In the genomic region with DNA sequence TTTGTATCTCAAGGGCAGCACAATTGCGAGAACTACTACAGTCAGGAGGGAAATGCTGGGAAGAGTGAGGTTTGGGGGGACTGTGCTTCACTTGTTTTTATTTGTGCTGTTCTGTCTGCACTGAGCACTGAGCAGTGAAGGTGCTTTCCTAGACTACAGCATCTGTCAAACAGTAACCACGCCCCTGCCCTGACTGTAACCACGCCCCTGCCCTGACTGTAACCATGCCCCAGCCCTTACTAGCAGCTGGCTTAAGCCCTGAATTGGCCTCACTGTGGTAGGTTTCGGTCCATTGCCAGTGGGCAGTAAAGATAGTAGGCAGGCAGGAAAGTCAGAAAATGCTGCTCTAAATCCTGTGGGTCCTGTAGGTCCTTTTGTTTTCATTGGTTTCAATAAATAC, we compare ENCODE assay signal across 10 mouse cellular contexts.
DNase-seq lines count a peak whose midpoint lies in the region; ATAC-seq lines count a peak whose summit lies in the region.
"Had no signal": no experiment of that assay in that cellular context is flagged by ENCODE, and none has a peak within 500 bp of the region (broad histone marks: within the 10 kb centered on the region; RNA-seq: fewer than 3 reads in every experiment).

No protein-coding gene starts in this region.

- H3K4me1 ChIP-seq in heart, embryonic 15.5 days (replicated peaks) = peaks cover 8% of the 10 kb centered on the region
- H3K4me1 ChIP-seq in liver, embryonic 12.5 days = no peaks in the 10 kb centered on the region
- H3K4me1 ChIP-seq in forebrain, embryonic 10.5 days = no peaks in the 10 kb centered on the region
- H3K4me1 ChIP-seq in forebrain, embryonic 16.5 days (replicated peaks; ENCODE audit: control insufficient read depth, insufficient read depth, low read length) = no peaks in the 10 kb centered on the region
- H3K4me1 ChIP-seq in hindbrain, embryonic 11.5 days (replicated peaks; ENCODE audit: control insufficient read depth, insufficient read depth, low read length) = no peaks in the 10 kb centered on the region
- H3K4me1 ChIP-seq: lung, embryonic 15.5 days had no signal

- no peak overlapping the region for H3K4me2 ChIP-seq in heart, embryonic 15.5 days
- no peak overlapping the region for H3K4me2 ChIP-seq in liver, embryonic 12.5 days
- no peak overlapping the region for H3K4me2 ChIP-seq in forebrain, embryonic 16.5 days (ENCODE audit: low read length)
- H3K4me2 ChIP-seq in hindbrain, embryonic 11.5 days (replicated peaks; ENCODE audit: low read depth, low read length) = no peak overlapping the region
- H3K4me2 ChIP-seq: lung, embryonic 15.5 days had no signal

- no peaks in the 10 kb centered on the region for H3K9me3 ChIP-seq in heart, embryonic 15.5 days (replicated peaks)
- no peaks in the 10 kb centered on the region for H3K9me3 ChIP-seq in liver, embryonic 12.5 days (replicated peaks)
- H3K9me3 ChIP-seq in forebrain, embryonic 10.5 days = no peaks in the 10 kb centered on the region
- no peaks in the 10 kb centered on the region for H3K9me3 ChIP-seq in forebrain, embryonic 16.5 days (ENCODE audit: control insufficient read depth, low read length)
- no peaks in the 10 kb centered on the region for H3K9me3 ChIP-seq in hindbrain, embryonic 11.5 days (ENCODE audit: control insufficient read depth, low read length)
- H3K9me3 ChIP-seq: G1E; lung, embryonic 15.5 days had no signal

- H3K9ac ChIP-seq in heart, embryonic 15.5 days = no peak overlapping the region
- no peak overlapping the region for H3K9ac ChIP-seq in liver, embryonic 12.5 days
- no peak overlapping the region for H3K9ac ChIP-seq in forebrain, embryonic 16.5 days (replicated peaks; ENCODE audit: low read depth, low read length)
- H3K9ac ChIP-seq in hindbrain, embryonic 11.5 days (ENCODE audit: low read depth, low read length) = no peak overlapping the region
- H3K9ac ChIP-seq: lung, embryonic 15.5 days had no signal

- H3K27me3 ChIP-seq in heart, embryonic 15.5 days = no peaks in the 10 kb centered on the region
- H3K27me3 ChIP-seq in liver, embryonic 12.5 days (replicated peaks) = no peaks in the 10 kb centered on the region
- H3K27me3 ChIP-seq in forebrain, embryonic 10.5 days (ENCODE audit: poor library complexity, severe bottlenecking) = no peaks in the 10 kb centered on the region
- no peaks in the 10 kb centered on the region for H3K27me3 ChIP-seq in forebrain, embryonic 16.5 days (replicated peaks; ENCODE audit: control insufficient read depth, insufficient read depth, low read length)
- no peaks in the 10 kb centered on the region for H3K27me3 ChIP-seq in hindbrain, embryonic 11.5 days (ENCODE audit: control insufficient read depth, insufficient read depth, low read length)
- H3K27me3 ChIP-seq: lung, embryonic 15.5 days had no signal

- no peak overlapping the region for H3K4me3 ChIP-seq in heart, embryonic 15.5 days
- no peak overlapping the region for H3K4me3 ChIP-seq in liver, embryonic 12.5 days
- H3K4me3 ChIP-seq in forebrain, embryonic 10.5 days = no peak overlapping the region
- H3K4me3 ChIP-seq in forebrain, embryonic 16.5 days (replicated peaks; ENCODE audit: low read length) = no peak overlapping the region
- no peak overlapping the region for H3K4me3 ChIP-seq in hindbrain, embryonic 11.5 days (ENCODE audit: low read depth, low read length)
- H3K4me3 ChIP-seq: lung, embryonic 15.5 days had no signal

- ATAC-seq in heart, embryonic 15.5 days (replicated peaks; ENCODE audit: insufficient number of reproducible peaks, insufficient read depth, low FRiP score, low read depth) = peak; percentile 60; the same call in 1 of the 2 replicates
- ATAC-seq in erythroid progenitor cell, adult 5-6 weeks (replicated peaks; ENCODE audit: low FRiP score, poor library complexity, severe bottlenecking) = peak; percentile 82
- peak; percentile 68; the same call in 1 of the 2 replicates for ATAC-seq in liver, embryonic 12.5 days
- no peak for ATAC-seq in forebrain, embryonic 16.5 days
- no peak for ATAC-seq in hindbrain, embryonic 11.5 days (ENCODE audit: low FRiP score)

- DNase-seq in heart, postnatal 36 days = no peak
- DNase-seq in B cell, adult 2 months = peak; percentile 12 to 25
- no peak for DNase-seq in forebrain, embryonic 10.5 days (ENCODE audit: extremely low spot score, low spot score)
- DNase-seq in hindbrain, embryonic 11.5 days (ENCODE audit: low spot score) = no peak

- 54% methylated on average over 4 of the region's 4 CpGs for WGBS in heart, embryonic 15.5 days
- WGBS in liver, embryonic 12.5 days (ENCODE audit: insufficient replicate concordance) = 58% methylated on average over 4 of the region's 4 CpGs
- 68% methylated on average over 4 of the region's 4 CpGs for WGBS in forebrain, embryonic 10.5 days
- WGBS in forebrain, embryonic 16.5 days = 67% methylated on average over 4 of the region's 4 CpGs
- 63% methylated on average over 4 of the region's 4 CpGs for WGBS in hindbrain, embryonic 11.5 days

- H3K36me3 ChIP-seq in heart, embryonic 15.5 days = no peaks in the 10 kb centered on the region
- H3K36me3 ChIP-seq in liver, embryonic 12.5 days = no peaks in the 10 kb centered on the region
- no peaks in the 10 kb centered on the region for H3K36me3 ChIP-seq in forebrain, embryonic 10.5 days (replicated peaks)
- H3K36me3 ChIP-seq in forebrain, embryonic 16.5 days (ENCODE audit: control insufficient read depth, insufficient read depth) = no peaks in the 10 kb centered on the region
- no peaks in the 10 kb centered on the region for H3K36me3 ChIP-seq in hindbrain, embryonic 11.5 days (ENCODE audit: control insufficient read depth, insufficient read depth, low read length)
- H3K36me3 ChIP-seq: G1E; lung, embryonic 15.5 days had no signal

- no peak overlapping the region for H3K27ac ChIP-seq in heart, embryonic 15.5 days
- no peak overlapping the region for H3K27ac ChIP-seq in liver, embryonic 12.5 days
- H3K27ac ChIP-seq in forebrain, embryonic 10.5 days = no peak overlapping the region
- H3K27ac ChIP-seq in forebrain, embryonic 16.5 days (ENCODE audit: low read length) = no peak overlapping the region
- H3K27ac ChIP-seq in hindbrain, embryonic 11.5 days (ENCODE audit: low read depth, low read length) = no peak overlapping the region
- H3K27ac ChIP-seq: lung, embryonic 15.5 days had no signal

- intact Hi-C loops in heart, postnatal 36 days (cut with DNase I) = no loop called here

Comparison
In these comparisons a context has a peak if more than half of its experiments do, and no peak if none do; other contexts are left out.
1. ATAC-seq: peak in heart, embryonic 15.5 days (single experiment), erythroid progenitor cell, adult 5-6 weeks (single experiment) and liver, embryonic 12.5 days (single experiment); none in forebrain, embryonic 16.5 days (single experiment) and hindbrain, embryonic 11.5 days (single experiment).
2. DNase-seq: peak in B cell, adult 2 months (2 of 2); none in heart, postnatal 36 days (0 of 2), forebrain, embryonic 10.5 days (single experiment) and hindbrain, embryonic 11.5 days (single experiment).